Mouse (Mus musculus): ENCODE measurements around the gene Daam1. TPM values are rescaled to one million over a fixed set of nuclear protein-coding genes. Genes with fewer than 3 reads are reported as not detected.

Daam1 gene
- polyA plus RNA-seq, 1 experiment from 2014 or later, result 10.0 TPM

DNA sequence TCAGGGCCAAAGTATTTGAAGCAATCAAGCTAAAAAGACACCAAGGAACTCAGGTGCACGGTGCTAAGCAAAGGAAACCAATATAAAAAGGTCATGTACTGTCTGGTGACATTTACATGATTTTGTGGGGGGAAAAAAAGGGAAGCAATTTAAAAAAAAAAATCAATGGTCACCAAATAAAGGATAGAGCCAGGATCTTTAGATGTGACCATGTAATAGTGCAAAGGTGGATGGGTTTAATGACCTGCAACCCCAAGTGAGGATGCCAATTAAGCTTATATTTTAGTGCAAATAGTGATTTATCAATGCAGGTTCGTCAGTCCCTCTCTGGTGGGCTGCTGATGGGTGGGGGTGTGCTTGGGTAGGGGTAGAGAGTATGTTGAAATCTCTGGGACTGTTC is 166.0 kb downstream of the Daam1 start:
- H3K4me2 ChIP-seq, result no peak overlapping the region
- H3K9me3 ChIP-seq, result no peaks in the 10 kb centered on the region
- no peaks in the 10 kb centered on the region for H3K4me1 ChIP-seq
- H3K27me3 ChIP-seq (replicated peaks), result no peaks in the 10 kb centered on the region
- H3K9ac ChIP-seq, result no peak overlapping the region
- no peak overlapping the region for H3K4me3 ChIP-seq (replicated peaks)
- H3K27ac ChIP-seq, result no peak overlapping the region
- ATAC-seq (ENCODE audit: insufficient read depth, low FRiP score, low read depth), result no peak
- 72% methylated on average over 2 of the region's 2 CpGs for WGBS
- peaks cover 6% of the 10 kb centered on the region; the same call in 1 of the 2 replicates for H3K36me3 ChIP-seq

DNA sequence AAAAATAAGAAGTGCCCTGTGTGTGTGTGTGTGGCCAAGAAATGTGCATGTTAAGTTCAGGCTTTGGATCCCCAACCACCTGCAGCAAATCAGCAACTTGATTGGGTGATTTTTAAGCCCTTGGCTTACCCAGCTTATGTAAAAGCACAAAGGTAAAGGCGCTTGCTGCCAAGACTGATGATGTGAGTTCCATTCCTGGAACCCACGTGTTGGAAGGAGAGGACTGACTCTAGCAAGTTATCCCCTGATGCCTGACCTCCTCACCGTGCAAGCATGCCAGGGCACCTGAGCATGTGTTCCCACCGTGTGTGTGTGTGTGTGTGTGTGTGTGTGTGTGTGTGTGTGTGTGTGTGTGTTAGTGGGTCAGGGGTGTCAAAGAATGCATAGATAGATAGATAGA is 166.5 kb downstream of the Daam1 start:
- no peaks in the 10 kb centered on the region for H3K27me3 ChIP-seq (replicated peaks)
- 67% methylated on average over 4 of the region's 4 CpGs for WGBS
- no peak for ATAC-seq (ENCODE audit: insufficient read depth, low FRiP score, low read depth)

DNA sequence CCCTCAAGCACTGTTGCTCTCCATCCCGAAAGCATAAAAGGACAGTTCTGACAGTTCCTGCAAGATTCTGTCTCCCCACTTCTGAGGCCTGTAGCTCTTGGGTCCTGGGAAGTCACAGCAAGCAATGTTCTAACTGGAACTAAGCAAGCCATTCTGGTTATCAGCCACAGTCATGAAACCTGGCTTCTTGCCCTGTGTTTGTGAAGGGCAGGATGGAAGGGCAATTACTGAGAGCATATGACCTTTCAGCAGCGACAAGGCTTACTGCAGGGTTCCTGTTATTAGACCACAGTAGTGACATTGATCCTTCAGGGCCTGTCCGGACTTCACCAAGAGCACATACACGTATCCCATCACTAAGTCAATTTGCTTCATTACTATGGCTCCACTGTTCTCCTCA is 167.8 kb downstream of the Daam1 start:
- 69% methylated on average over 4 of the region's 4 CpGs for WGBS
- H3K4me2 ChIP-seq, result no peak overlapping the region

More for the DNA sequence above, 166.5 kb downstream of the Daam1 start:
- H3K4me2 ChIP-seq, result no peak overlapping the region
- peaks cover 5% of the 10 kb centered on the region; the same call in 1 of the 2 replicates for H3K36me3 ChIP-seq
- H3K4me1 ChIP-seq, result no peaks in the 10 kb centered on the region
- no peak overlapping the region for H3K27ac ChIP-seq
- no peak overlapping the region for H3K4me3 ChIP-seq (replicated peaks)
- no peak overlapping the region for H3K9ac ChIP-seq
- H3K9me3 ChIP-seq, result no peaks in the 10 kb centered on the region

DNA sequence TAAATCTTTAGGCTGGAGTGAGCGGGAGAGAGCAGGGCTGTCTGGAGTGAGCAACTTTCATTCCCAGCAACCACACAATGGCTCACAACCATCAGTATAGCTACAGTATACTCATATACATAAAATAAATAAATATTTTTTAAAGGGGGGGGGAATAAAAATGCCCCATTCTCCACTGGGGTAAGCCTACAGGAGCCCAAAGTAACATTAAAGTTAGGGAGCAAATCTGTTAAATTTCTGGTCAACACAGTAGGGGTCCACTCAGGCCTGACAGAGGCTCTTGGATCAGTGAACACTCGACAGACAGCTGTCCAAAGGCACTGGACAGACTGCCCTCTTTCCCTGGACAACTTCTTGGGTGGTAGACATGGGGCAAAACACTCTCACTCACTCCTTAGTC is 168.8 kb downstream of the Daam1 start:
- H3K36me3 ChIP-seq, result no peaks in the 10 kb centered on the region
- WGBS, result 84% methylated on average over 2 of the region's 2 CpGs

More for the DNA sequence above, 167.8 kb downstream of the Daam1 start:
- ATAC-seq (ENCODE audit: insufficient read depth, low FRiP score, low read depth), result no peak
- no peaks in the 10 kb centered on the region for H3K9me3 ChIP-seq
- no peaks in the 10 kb centered on the region for H3K36me3 ChIP-seq
- no peaks in the 10 kb centered on the region for H3K4me1 ChIP-seq
- H3K27me3 ChIP-seq (replicated peaks), result no peaks in the 10 kb centered on the region
- no peak overlapping the region for H3K9ac ChIP-seq
- H3K27ac ChIP-seq, result no peak overlapping the region
- no peak overlapping the region for H3K4me3 ChIP-seq (replicated peaks)

DNA sequence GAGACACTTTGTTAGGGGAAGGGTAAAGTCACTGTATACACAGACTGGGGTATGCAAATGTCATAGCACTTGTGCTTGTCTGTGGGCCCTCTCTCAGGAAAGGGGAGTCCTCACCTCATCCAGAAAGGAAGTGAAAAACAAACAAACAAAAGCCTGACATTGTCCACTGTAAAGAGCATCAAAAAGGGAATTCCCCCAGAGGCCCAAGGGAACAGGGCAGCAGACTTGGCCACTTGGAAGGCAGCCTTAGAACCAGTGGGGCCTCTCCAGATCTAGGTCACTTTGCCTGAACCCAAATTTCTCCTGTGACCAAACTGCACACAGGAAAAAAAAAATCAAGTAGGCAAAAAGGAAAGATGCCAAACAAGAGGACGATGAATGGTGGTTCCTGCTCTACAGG is 170.9 kb downstream of the Daam1 start:
- Histone ChIP-seq H3K4me2 (no peak overlapping the region), H3K36me3 (no peaks in the 10 kb centered on the region), H3K27ac (no peak overlapping the region), H3K4me3 (replicated peaks) (no peak overlapping the region), H3K27me3 (replicated peaks) (no peaks in the 10 kb centered on the region), H3K9me3 (no peaks in the 10 kb centered on the region), H3K9ac (no peak overlapping the region), H3K4me1 (no peaks in the 10 kb centered on the region)
- ATAC-seq (ENCODE audit: insufficient read depth, low FRiP score, low read depth), result no peak
- WGBS, result 74% methylated on average over 1 of the region's 1 CpGs

More for the DNA sequence above, 168.8 kb downstream of the Daam1 start:
- no peaks in the 10 kb centered on the region for H3K4me1 ChIP-seq
- no peaks in the 10 kb centered on the region for H3K9me3 ChIP-seq
- ATAC-seq (ENCODE audit: insufficient read depth, low FRiP score, low read depth), result no peak
- H3K4me3 ChIP-seq (replicated peaks), result no peak overlapping the region
- H3K9ac ChIP-seq, result no peak overlapping the region
- H3K27me3 ChIP-seq (replicated peaks), result no peaks in the 10 kb centered on the region
- no peak overlapping the region for H3K27ac ChIP-seq
- H3K4me2 ChIP-seq, result no peak overlapping the region

DNA sequence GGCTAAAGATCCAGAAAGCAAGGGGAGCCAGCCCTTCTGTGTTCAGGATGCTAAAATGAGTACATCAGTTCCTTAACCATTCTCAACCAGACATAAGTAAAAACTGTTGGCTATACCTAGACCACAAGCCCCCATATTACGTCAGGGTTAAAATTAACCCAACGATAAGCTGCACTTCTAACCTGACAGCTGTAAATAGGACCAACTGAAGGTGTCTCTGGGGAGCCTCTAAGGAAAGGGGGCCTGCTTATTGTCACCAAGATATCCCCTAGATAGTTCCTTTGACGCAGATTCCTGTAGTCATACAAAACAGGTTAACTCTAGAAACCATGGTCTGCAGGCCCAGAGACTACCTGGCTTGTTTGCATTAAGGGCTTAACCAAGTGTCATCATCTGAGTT is 174.4 kb downstream of the Daam1 start:
- no peak for ATAC-seq (ENCODE audit: insufficient read depth, low FRiP score, low read depth)
- Histone ChIP-seq H3K4me1 (no peaks in the 10 kb centered on the region), H3K4me3 (replicated peaks) (no peak overlapping the region), H3K9me3 (no peaks in the 10 kb centered on the region), H3K27ac (no peak overlapping the region), H3K27me3 (replicated peaks) (no peaks in the 10 kb centered on the region), H3K9ac (no peak overlapping the region), H3K36me3 (no peaks in the 10 kb centered on the region), H3K4me2 (no peak overlapping the region)
- 80% methylated on average over 3 of the region's 3 CpGs for WGBS

DNA sequence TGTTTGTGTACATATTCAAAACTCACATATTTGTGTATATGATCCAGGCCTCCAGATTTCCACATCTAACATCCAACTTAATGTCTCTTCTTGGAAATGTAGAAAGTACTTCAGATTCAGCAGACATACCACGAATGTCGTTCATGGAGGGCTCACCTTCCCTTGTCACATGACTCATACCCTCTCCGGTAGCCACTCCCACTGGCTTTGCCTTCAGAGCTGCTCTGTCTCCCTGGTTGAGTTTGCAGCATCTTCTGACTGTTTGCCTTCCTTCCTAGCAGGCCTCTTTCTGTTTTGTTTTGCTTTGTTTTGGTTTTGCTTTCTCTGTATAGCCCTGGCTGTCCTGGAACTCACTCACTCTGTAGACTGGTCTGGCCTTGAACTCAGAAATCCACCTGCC is 176.8 kb downstream of the Daam1 start:
- Histone ChIP-seq H3K36me3 (no peaks in the 10 kb centered on the region), H3K9ac (no peak overlapping the region), H3K9me3 (no peaks in the 10 kb centered on the region), H3K4me2 (no peak overlapping the region), H3K27me3 (replicated peaks) (no peaks in the 10 kb centered on the region), H3K27ac (no peak overlapping the region), H3K4me1 (no peaks in the 10 kb centered on the region), H3K4me3 (replicated peaks) (no peak overlapping the region)
- 82% methylated on average over 3 of the region's 3 CpGs for WGBS
- ATAC-seq (ENCODE audit: insufficient read depth, low FRiP score, low read depth), result no peak

DNA sequence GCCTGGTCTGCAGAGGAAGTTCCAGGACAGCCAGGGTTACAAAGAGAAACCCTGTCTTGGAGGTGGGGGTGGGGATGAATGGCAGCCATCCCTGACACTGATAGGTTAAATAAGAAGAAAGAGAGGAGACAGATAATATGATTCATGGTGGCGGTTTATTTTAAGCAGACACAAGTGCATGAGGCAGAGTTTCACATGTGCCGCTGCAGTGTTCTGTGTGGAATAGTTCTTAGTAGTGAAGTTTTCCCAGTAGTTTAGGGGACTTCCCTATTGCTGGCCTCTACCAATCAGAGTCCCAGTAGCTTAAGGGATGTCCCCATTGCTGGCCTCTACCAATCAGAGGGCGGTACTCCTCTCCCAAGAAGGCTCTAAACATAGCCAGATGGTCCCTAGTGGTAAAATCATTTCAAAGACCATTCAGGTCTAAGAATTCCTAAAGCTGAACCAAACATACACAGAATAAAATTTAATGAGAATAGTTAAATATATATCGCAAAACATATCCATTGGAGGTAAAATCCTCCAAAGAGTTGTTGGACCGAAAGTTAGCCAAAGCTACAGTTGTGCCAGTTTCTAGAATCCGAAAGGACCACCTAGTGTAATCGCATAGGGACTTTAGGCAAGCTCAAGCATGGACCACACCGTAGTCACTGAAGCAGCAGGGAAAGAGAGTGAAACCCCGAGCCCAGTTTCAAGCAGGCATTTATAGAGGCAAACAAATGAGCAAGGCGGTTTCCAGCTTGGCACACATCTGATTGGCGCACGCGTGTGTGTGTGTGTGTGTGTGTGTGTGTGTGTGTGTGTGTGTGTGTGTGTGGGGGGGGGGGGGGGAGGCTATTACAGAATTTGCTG is 178.4 kb downstream of the Daam1 start:
- H3K27ac ChIP-seq, result no peak overlapping the region

DNA sequence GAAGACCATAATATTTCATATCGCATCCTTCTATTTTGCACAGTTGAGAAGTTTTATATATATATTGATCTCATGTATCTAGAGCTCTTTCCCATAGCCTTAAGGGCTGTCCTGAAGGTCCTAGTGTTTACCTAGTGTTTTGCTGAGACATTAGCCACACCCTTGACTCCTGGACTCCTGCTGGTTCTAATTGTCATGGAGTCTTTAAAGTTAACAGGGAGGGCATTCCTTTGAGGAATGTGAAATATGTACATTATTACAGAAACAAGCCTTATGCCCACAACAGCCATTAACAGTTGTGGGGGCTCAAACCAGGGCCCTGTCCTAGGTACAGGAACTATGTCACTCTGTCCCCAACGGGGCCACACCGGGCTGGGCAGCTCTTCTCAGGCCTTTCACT is 180.5 kb downstream of the Daam1 start:
- WGBS, result 94% methylated on average over 3 of the region's 3 CpGs
- ATAC-seq (ENCODE audit: insufficient read depth, low FRiP score, low read depth), result no peak

More for the DNA sequence above, 178.4 kb downstream of the Daam1 start:
- Histone ChIP-seq H3K9me3 (no peaks in the 10 kb centered on the region), H3K9ac (no peak overlapping the region), H3K4me2 (no peak overlapping the region), H3K27me3 (replicated peaks) (no peaks in the 10 kb centered on the region), H3K4me3 (replicated peaks) (no peak overlapping the region), H3K36me3 (no peaks in the 10 kb centered on the region), H3K4me1 (no peaks in the 10 kb centered on the region)
- ATAC-seq (ENCODE audit: insufficient read depth, low FRiP score, low read depth), result no peak
- WGBS, result 93% methylated on average over 13 of the region's 13 CpGs

DNA sequence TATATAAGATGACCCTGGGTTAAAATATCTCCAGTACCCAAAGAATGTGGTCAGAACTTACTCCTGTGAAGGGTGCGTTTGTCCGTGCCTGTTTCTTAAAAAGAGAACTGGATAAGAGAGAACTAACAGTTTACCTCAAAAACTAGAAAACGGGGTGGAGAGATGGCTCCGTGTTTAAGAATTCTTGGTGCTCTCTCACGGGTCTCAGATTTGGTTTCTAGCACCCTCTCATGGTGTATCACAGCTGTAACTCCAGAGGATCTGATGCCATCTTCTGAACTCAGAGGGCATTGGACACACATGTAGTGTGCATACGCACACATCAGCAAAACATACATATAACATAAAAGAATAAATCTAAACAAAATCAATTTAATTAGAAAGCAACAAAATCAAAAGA is 181.2 kb downstream of the Daam1 start:
- Histone ChIP-seq H3K4me3 (replicated peaks) (no peak overlapping the region), H3K9ac (no peak overlapping the region), H3K4me1 (no peaks in the 10 kb centered on the region), H3K27me3 (replicated peaks) (no peaks in the 10 kb centered on the region), H3K9me3 (no peaks in the 10 kb centered on the region), H3K4me2 (no peak overlapping the region), H3K36me3 (no peaks in the 10 kb centered on the region), H3K27ac (no peak overlapping the region)
- ATAC-seq (ENCODE audit: insufficient read depth, low FRiP score, low read depth), result no peak
- WGBS, result 89% methylated on average over 6 of the region's 6 CpGs

More for the DNA sequence above, 180.5 kb downstream of the Daam1 start:
- Histone ChIP-seq H3K9ac (no peak overlapping the region), H3K36me3 (no peaks in the 10 kb centered on the region), H3K4me2 (no peak overlapping the region), H3K4me1 (no peaks in the 10 kb centered on the region), H3K27ac (no peak overlapping the region), H3K27me3 (replicated peaks) (no peaks in the 10 kb centered on the region), H3K9me3 (no peaks in the 10 kb centered on the region), H3K4me3 (replicated peaks) (no peak overlapping the region)

DNA sequence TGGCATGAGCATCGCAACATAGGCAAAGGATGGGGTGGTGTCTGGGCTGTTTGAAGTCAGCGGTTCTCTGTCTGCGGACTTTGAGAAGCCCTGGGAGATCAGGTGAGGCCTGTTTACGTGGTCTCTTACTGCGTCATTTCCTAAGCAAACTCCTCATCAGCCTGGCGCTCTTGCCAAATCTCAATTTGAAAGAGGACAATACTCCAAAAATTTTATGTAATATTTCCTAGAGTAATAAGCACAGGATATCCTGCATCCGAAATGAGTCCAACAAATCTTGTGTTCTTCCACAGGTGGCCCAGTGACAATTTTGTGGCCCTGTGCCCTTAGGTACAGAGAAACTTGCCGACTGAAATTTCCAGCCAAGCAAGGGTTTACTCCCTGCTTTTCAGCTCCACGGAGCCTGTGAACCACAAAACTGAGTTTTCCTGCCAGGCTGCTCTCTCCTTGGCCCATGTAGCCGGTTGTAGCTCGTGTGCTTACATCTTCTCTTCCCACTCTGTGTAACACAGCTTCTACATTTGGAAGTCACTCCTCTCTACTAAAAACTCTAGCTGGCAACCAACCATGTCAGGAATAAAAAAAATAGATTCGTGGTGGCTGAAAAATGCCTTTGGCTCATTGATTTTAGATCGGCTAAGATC is 183.0 kb downstream of the Daam1 start:
- Histone ChIP-seq H3K4me2 (no peak overlapping the region), H3K9me3 (no peaks in the 10 kb centered on the region), H3K27me3 (replicated peaks) (no peaks in the 10 kb centered on the region), H3K9ac (no peak overlapping the region), H3K4me1 (no peaks in the 10 kb centered on the region), H3K27ac (no peak overlapping the region), H3K36me3 (no peaks in the 10 kb centered on the region), H3K4me3 (replicated peaks) (no peak overlapping the region)
- 74% methylated on average over 13 of the region's 13 CpGs for WGBS
- no peak for ATAC-seq (ENCODE audit: insufficient read depth, low FRiP score, low read depth)

DNA sequence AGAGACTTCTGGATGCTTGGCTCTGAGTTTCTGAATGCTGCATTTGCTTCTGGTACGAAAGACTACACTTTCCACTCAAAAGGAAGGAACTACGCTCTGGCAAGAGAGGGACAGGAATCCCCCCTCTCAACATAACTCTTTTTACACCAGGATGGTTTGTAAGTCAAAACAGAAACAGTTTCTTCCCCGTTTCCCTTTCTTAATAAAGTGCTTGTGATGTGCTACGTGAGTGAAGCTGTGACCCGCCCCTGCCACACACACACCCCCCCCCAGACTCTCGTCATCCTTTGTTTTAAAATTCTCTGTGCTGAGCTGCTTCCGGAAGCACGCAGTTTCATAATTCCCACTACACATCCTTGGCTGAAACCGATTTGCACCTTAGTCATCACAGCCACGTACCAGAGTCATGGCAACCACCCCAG is 183.5 kb downstream of the Daam1 start:
- H3K4me1 ChIP-seq, result no peaks in the 10 kb centered on the region
- no peak for ATAC-seq (ENCODE audit: insufficient read depth, low FRiP score, low read depth)
- no peak overlapping the region for H3K4me2 ChIP-seq
- H3K36me3 ChIP-seq, result no peaks in the 10 kb centered on the region
- no peaks in the 10 kb centered on the region for H3K9me3 ChIP-seq
- H3K27me3 ChIP-seq (replicated peaks), result no peaks in the 10 kb centered on the region
- H3K4me3 ChIP-seq (replicated peaks), result no peak overlapping the region
- no peak overlapping the region for H3K9ac ChIP-seq
- no peak overlapping the region for H3K27ac ChIP-seq
- 53% methylated on average over 10 of the region's 10 CpGs for WGBS

Measured in stomach, embryonic 15.5 days (tissue).